Mouse (Mus musculus): Measurements from ENCODE around the gene Il20rb. TPM values are rescaled to one million over a fixed set of nuclear protein-coding genes. Genes with fewer than 3 reads are reported as not detected.

The Il20rb gene
- 1.3 TPM in 1 of 2 replicates, not detected in the other for polyA plus RNA-seq (2012; ENCODE audit: insufficient read depth, insufficient read length, missing spikeins)

GRCm38 (mm10) chr9:100486431-100486830 lies at the start of gene Il20rb:
Gene Il20rb, minus strand, starts transcription at chr9:100486788.
- Histone ChIP-seq H3K4me1 (ENCODE audit: control insufficient read depth, insufficient read depth, insufficient read length, low read length) (peaks cover 24% of the 10 kb centered on the region), H3K27ac (replicated peaks; ENCODE audit: low read depth, low read length) (peak within 1 kb of the TSS; percentile 56; the same call in 1 of the 2 replicates), H3K4me3 (ENCODE audit: insufficient read depth, low read depth, low read length) (no peak within 1 kb of the TSS)

- H3K4me1 ChIP-seq (ENCODE audit: control insufficient read depth, insufficient read depth, insufficient read length, low read length), result peaks cover 16% of the 10 kb centered on the region
- no peak overlapping the region for H3K4me3 ChIP-seq (ENCODE audit: insufficient read depth, low read depth, low read length)
- H3K27ac ChIP-seq (replicated peaks; ENCODE audit: low read depth, low read length), result no peak overlapping the region
These were observed 49.2 kb upstream of the Il20rb start for GRCm38 (mm10) chr9:100535618-100536262.

- Histone ChIP-seq H3K27ac (replicated peaks; ENCODE audit: low read depth, low read length) (no peak overlapping the region), H3K4me3 (ENCODE audit: insufficient read depth, low read depth, low read length) (no peak overlapping the region), H3K4me1 (ENCODE audit: control insufficient read depth, insufficient read depth, insufficient read length, low read length) (peaks cover 18% of the 10 kb centered on the region)
These were observed 48.1 kb upstream of the Il20rb start for GRCm38 (mm10) chr9:100534686-100535085.

GRCm38 (mm10) chr9:100532847-100533505 lies 46.4 kb upstream of the Il20rb start:
- no peak overlapping the region for H3K27ac ChIP-seq (replicated peaks; ENCODE audit: low read depth, low read length)
- H3K4me3 ChIP-seq (ENCODE audit: insufficient read depth, low read depth, low read length), result no peak overlapping the region
- peaks cover 18% of the 10 kb centered on the region for H3K4me1 ChIP-seq (ENCODE audit: control insufficient read depth, insufficient read depth, insufficient read length, low read length)

- H3K4me1 ChIP-seq (ENCODE audit: control insufficient read depth, insufficient read depth, insufficient read length, low read length), result peaks cover 13% of the 10 kb centered on the region; the same call in 1 of the 2 replicates
- no peak overlapping the region for H3K4me3 ChIP-seq (ENCODE audit: insufficient read depth, low read depth, low read length)
- no peak overlapping the region; the same call in 1 of the 2 replicates for H3K27ac ChIP-seq (replicated peaks; ENCODE audit: low read depth, low read length)
These were observed 44.7 kb upstream of the Il20rb start for GRCm38 (mm10) chr9:100531296-100531695.

GRCm38 (mm10) chr9:100525225-100525624 lies 38.6 kb upstream of the Il20rb start:
- Histone ChIP-seq H3K4me1 (ENCODE audit: control insufficient read depth, insufficient read depth, insufficient read length, low read length) (peaks cover 4% of the 10 kb centered on the region; the same call in 1 of the 2 replicates), H3K27ac (replicated peaks; ENCODE audit: low read depth, low read length) (no peak overlapping the region), H3K4me3 (ENCODE audit: insufficient read depth, low read depth, low read length) (no peak overlapping the region)

- H3K4me1 ChIP-seq (ENCODE audit: control insufficient read depth, insufficient read depth, insufficient read length, low read length), result peaks cover 2% of the 10 kb centered on the region; the same call in 1 of the 2 replicates
- 0 out of 2 replicates have a peak overlapping the region, but pooled peaks have one; percentile 26 for H3K27ac ChIP-seq (replicated peaks; ENCODE audit: low read depth, low read length)
- H3K4me3 ChIP-seq (ENCODE audit: insufficient read depth, low read depth, low read length), result no peak overlapping the region
These were observed 35.4 kb upstream of the Il20rb start for GRCm38 (mm10) chr9:100522029-100522428.

GRCm38 (mm10) chr9:100520586-100520985 lies 34.0 kb upstream of the Il20rb start:
- Histone ChIP-seq H3K4me1 (ENCODE audit: control insufficient read depth, insufficient read depth, insufficient read length, low read length) (peaks cover 2% of the 10 kb centered on the region; the same call in 1 of the 2 replicates), H3K4me3 (ENCODE audit: insufficient read depth, low read depth, low read length) (no peak overlapping the region), H3K27ac (replicated peaks; ENCODE audit: low read depth, low read length) (no peak overlapping the region)

GRCm38 (mm10) chr9:100520012-100520411 lies 33.4 kb upstream of the Il20rb start:
- peaks cover 2% of the 10 kb centered on the region; the same call in 1 of the 2 replicates for H3K4me1 ChIP-seq (ENCODE audit: control insufficient read depth, insufficient read depth, insufficient read length, low read length)
- no peak overlapping the region for H3K27ac ChIP-seq (replicated peaks; ENCODE audit: low read depth, low read length)

GRCm38 (mm10) chr9:100507581-100507980 lies 21.0 kb upstream of the Il20rb start:
- Histone ChIP-seq H3K4me3 (ENCODE audit: insufficient read depth, low read depth, low read length) (no peak overlapping the region), H3K27ac (replicated peaks; ENCODE audit: low read depth, low read length) (peak overlapping the region; percentile 86), H3K4me1 (ENCODE audit: control insufficient read depth, insufficient read depth, insufficient read length, low read length) (peaks cover 8% of the 10 kb centered on the region)

More at GRCm38 (mm10) chr9:100520012-100520411, 33.4 kb upstream of the Il20rb start:
- no peak overlapping the region for H3K4me3 ChIP-seq (ENCODE audit: insufficient read depth, low read depth, low read length)

- H3K27ac ChIP-seq (replicated peaks; ENCODE audit: low read depth, low read length), result no peak overlapping the region
- peaks cover 8% of the 10 kb centered on the region for H3K4me1 ChIP-seq (ENCODE audit: control insufficient read depth, insufficient read depth, insufficient read length, low read length)
- H3K4me3 ChIP-seq (ENCODE audit: insufficient read depth, low read depth, low read length), result no peak overlapping the region
These were observed 20.1 kb upstream of the Il20rb start for GRCm38 (mm10) chr9:100506652-100507051.

GRCm38 (mm10) chr9:100505498-100505897 lies 18.9 kb upstream of the Il20rb start:
- peak overlapping the region; percentile 89 for H3K27ac ChIP-seq (replicated peaks; ENCODE audit: low read depth, low read length)

GRCm38 (mm10) chr9:100493611-100494261 lies 7.1 kb upstream of the Il20rb start:
- Histone ChIP-seq H3K27ac (replicated peaks; ENCODE audit: low read depth, low read length) (no peak overlapping the region), H3K4me3 (ENCODE audit: insufficient read depth, low read depth, low read length) (no peak overlapping the region), H3K4me1 (ENCODE audit: control insufficient read depth, insufficient read depth, insufficient read length, low read length) (peaks cover 16% of the 10 kb centered on the region; the same call in 1 of the 2 replicates)

More at GRCm38 (mm10) chr9:100505498-100505897, 18.9 kb upstream of the Il20rb start:
- Histone ChIP-seq H3K4me3 (ENCODE audit: insufficient read depth, low read depth, low read length) (peak overlapping the region; percentile 65), H3K4me1 (ENCODE audit: control insufficient read depth, insufficient read depth, insufficient read length, low read length) (peaks cover 8% of the 10 kb centered on the region)

- Histone ChIP-seq H3K4me1 (ENCODE audit: control insufficient read depth, insufficient read depth, insufficient read length, low read length) (peaks cover 14% of the 10 kb centered on the region), H3K27ac (replicated peaks; ENCODE audit: low read depth, low read length) (0 out of 2 replicates have a peak overlapping the region, but pooled peaks have one; percentile 5), H3K4me3 (ENCODE audit: insufficient read depth, low read depth, low read length) (no peak overlapping the region)
These were observed 4.8 kb upstream of the Il20rb start for GRCm38 (mm10) chr9:100491424-100491823.

- H3K4me1 ChIP-seq (ENCODE audit: control insufficient read depth, insufficient read depth, insufficient read length, low read length), result peaks cover 20% of the 10 kb centered on the region
- peak overlapping the region; percentile 70 for H3K27ac ChIP-seq (replicated peaks; ENCODE audit: low read depth, low read length)
- no peak overlapping the region for H3K4me3 ChIP-seq (ENCODE audit: insufficient read depth, low read depth, low read length)
These were observed 2.4 kb upstream of the Il20rb start for GRCm38 (mm10) chr9:100488969-100489368.

Data from brown adipose tissue, adult 24 weeks (tissue).